Mouse (Mus musculus) liver, embryonic 14.5 days (tissue): ENCODE measurements around the gene Sirt4. TPM values are rescaled to one million over a fixed set of nuclear protein-coding genes. Genes with fewer than 3 reads are reported as not detected.

ENCODE experiments used
- ATAC-seq: fragments of 200-750 bp; cut with Nextera tagmentation; 2 replicates; pipeline ENCODE4 v1.8.0; 2017; ENCODE audit warnings: moderate number of reproducible peaks, mild to moderate bottlenecking, moderate library complexity; ENCODE audit not compliant: insufficient read depth
- DNase-seq, 3 experiments: peaks; one replicate each; pipeline ENCODE4 v3.0.0-alpha.2; 2012 to 2013; ENCODE audit warnings: low read depth in 3 of 3, low spot score in 3 of 3
- H3K27ac ChIP-seq: fragments of 300-500 bp; sonication (generic); 2 replicates; pipeline ENCODE4 v1.5.1; 2014; ENCODE audit warnings: moderate library complexity, mild to moderate bottlenecking, control low read depth, inconsistent platforms
- H3K27me3 ChIP-seq: fragments of 300-500 bp; sonication (generic); 2 replicates; pipeline ENCODE4 v1.6.1; 2014; ENCODE audit warnings: mild to moderate bottlenecking, low read length, moderate library complexity; ENCODE audit not compliant: control insufficient read depth, insufficient read depth
- H3K36me3 ChIP-seq: fragments of 300-500 bp; sonication (generic); replicated peaks from 2 replicates; pipeline ENCODE4 v1.6.1; 2014; ENCODE audit warnings: low read depth; ENCODE audit not compliant: control insufficient read depth, insufficient read depth
- H3K4me1 ChIP-seq, 2 experiments: fragments of 200-500 bp in 1 of 2; fragments of 300-500 bp in 1 of 2; sonication (generic) in 1 of 2; replicated peaks; 2 replicates each; pipeline ENCODE4 v1.6.1; 2012 to 2014; ENCODE audit warnings: antibody characterized with exemption in 1 of 2, inconsistent platforms in 1 of 2, low read length in 1 of 2; ENCODE audit not compliant: control insufficient read depth in 2 of 2, insufficient read depth in 2 of 2
- H3K4me2 ChIP-seq: fragments of 300-500 bp; sonication (generic); 2 replicates; pipeline ENCODE4 v1.6.1; 2014; ENCODE audit warnings: low read depth, mild to moderate bottlenecking, control low read depth, moderate library complexity
- H3K4me3 ChIP-seq, 2 experiments: fragments of 200-500 bp in 1 of 2; fragments of 300-500 bp in 1 of 2; sonication (generic) in 1 of 2; 2 replicates each; pipeline ENCODE4 v1.5.1; 2012 to 2014; ENCODE audit warnings: low read depth in 2 of 2, low read length in 2 of 2, mild to moderate bottlenecking in 2 of 2, control low read depth in 1 of 2, inconsistent platforms in 1 of 2, moderate library complexity in 1 of 2; ENCODE audit not compliant: insufficient read depth in 1 of 2
- H3K9ac ChIP-seq: fragments of 300-500 bp; sonication (generic); replicated peaks from 2 replicates; pipeline ENCODE4 v1.6.1; 2014; ENCODE audit warnings: mild to moderate bottlenecking, control low read depth, moderate library complexity
- H3K9me3 ChIP-seq: fragments of 300-500 bp; sonication (generic); 2 replicates; pipeline ENCODE4 v1.6.1; 2016; ENCODE audit warnings: low read length, mixed read lengths; ENCODE audit not compliant: control insufficient read depth
- CTCF ChIP-seq: IDR thresholded peaks from 2 replicates; pipeline ENCODE4 v1.5.1; 2016; ENCODE audit warnings: antibody characterized with exemption, low read depth, control low read depth
- EP300 ChIP-seq: IDR thresholded peaks from 2 replicates; pipeline ENCODE4 v1.6.1; 2016; ENCODE audit warnings: antibody characterized with exemption, low read depth
- WGBS: fragments of 180-500 bp; shearing (Covaris S2); extraction: QIAGEN DNeasy Blood & Tissue Kit; methylation state at CpG from one replicate; pipeline ENCODE4 v1.1.7; 2014; ENCODE audit not compliant: insufficient replicate concordance; 5-methylcytosine and 5-hydroxymethylcytosine counted together
- polyA plus RNA-seq, 2 experiments: library from polyadenylated mRNA; depleted of rRNA in 1 of 2; stranded (reverse) in 1 of 2; unstranded in 1 of 2; fragments of >200 nt; fragmentation: Nextera tagmentation in 1 of 2; extraction: Ambion mirVana in 1 of 2; gene quantifications; 2 replicates each; pipeline versions ENCODE4 v1.2.1 to v1.2.3; 2012 to 2014

Sirt4 gene
- polyA plus RNA-seq, 2 experiments: 3.9 to 8.4 TPM

DNA sequence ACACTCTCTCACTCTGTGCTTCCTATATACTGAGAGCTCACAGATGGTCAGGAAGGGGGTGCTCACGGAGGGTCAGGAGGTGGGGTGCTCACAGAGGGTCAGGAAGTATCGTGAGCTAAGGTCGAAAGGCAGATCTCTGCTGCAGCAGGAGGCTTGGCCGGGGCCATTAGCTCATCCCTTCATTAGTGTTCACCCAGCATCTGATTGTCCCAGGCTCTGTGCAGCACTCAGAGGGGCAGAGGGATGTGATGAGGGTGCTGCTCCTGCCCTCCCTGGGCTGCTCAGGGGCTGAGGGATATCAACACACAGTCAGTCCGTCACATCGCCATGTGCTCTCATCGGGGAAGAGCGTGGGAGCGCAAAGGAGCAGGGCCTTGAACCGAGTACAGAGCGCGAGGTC is 39.9 kb upstream of the Sirt4 start:
- no peak for DNase-seq
- no peaks in the 10 kb centered on the region for H3K36me3 ChIP-seq
- H3K4me1 ChIP-seq: peaks cover 8 to 42% of the 10 kb centered on the region in 2 experiments; a peak in 3 of 4 replicates
- no peak overlapping the region for H3K27ac ChIP-seq
- H3K9ac ChIP-seq: no peak overlapping the region
- WGBS: 50% methylated on average over 12 of the region's 12 CpGs
- no peak for ATAC-seq
- TF ChIP-seq CTCF (no peak), EP300 (no peak)
- H3K27me3 ChIP-seq: no peaks in the 10 kb centered on the region
- no peaks in the 10 kb centered on the region for H3K9me3 ChIP-seq
- H3K4me2 ChIP-seq: no peak overlapping the region
- no peak overlapping the region for H3K4me3 ChIP-seq

DNA sequence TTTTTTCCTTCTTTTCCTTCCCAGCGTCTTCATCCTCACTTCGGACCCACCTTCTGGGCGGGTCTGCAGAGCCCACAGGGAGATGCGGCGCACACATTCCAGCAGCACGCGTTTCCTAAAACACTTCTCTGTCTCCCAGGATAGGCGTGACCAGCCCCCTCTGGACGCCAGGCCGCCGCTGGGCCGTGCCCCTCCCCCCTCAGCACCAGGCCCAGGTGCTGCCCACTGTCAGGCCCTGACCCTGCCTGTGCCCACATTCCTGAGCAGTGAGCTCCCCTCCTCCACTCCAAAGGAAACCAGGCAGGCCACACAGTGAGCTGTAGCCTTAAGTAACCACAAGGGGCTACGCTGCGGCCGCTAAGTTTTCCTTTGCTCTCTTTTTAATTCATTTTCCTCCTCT is 39.4 kb upstream of the Sirt4 start:
- Histone ChIP-seq H3K36me3 (no peaks in the 10 kb centered on the region), H3K4me2 (no peak overlapping the region), H3K9me3 (no peaks in the 10 kb centered on the region), H3K4me1 (peaks cover 8 to 39% of the 10 kb centered on the region in 2 experiments; a peak in 3 of 4 replicates), H3K9ac (no peak overlapping the region), H3K27me3 (no peaks in the 10 kb centered on the region), H3K4me3 (no peak overlapping the region), H3K27ac (no peak overlapping the region)
- DNase-seq: no peak
- TF ChIP-seq EP300: no peak
- no peak; the same call in 1 of the 2 replicates for TF ChIP-seq CTCF
- 38% methylated on average over 15 of the region's 15 CpGs for WGBS
- no peak for ATAC-seq

DNA sequence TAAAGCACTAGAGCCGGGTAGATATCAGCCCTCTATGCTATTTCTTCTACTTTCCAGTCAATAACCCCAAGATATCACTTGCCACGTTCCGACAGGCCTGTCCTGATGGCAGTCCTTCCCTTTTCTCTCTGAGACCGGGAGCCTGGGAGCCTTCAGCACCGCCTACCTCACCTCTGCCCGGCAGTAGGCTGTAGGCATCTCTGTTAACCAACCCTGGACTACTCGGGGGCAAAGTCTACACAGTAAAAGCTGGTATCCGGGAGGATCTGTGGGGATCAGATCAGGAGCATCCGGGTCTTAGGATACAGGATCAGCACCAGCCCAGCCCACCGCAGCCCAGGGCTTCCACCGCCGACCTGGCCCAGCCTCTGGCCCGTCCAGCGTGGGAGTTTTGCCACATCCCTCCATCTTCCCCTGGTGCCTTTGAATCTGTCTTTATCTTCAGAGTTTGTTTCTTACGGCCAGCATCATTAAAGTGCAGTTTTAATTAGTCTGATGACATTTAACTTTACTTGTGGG is 38.5 kb upstream of the Sirt4 start:
- no peak for TF ChIP-seq CTCF
- no peak for TF ChIP-seq EP300
- DNase-seq (no peak), ATAC-seq (no peak)
- no peak overlapping the region for H3K4me3 ChIP-seq
- H3K4me1 ChIP-seq: peaks cover 8 to 36% of the 10 kb centered on the region in 2 experiments; a peak in 3 of 4 replicates
- no peak overlapping the region for H3K9ac ChIP-seq
- WGBS: 54% methylated on average over 15 of the region's 15 CpGs
- H3K27me3 ChIP-seq: no peaks in the 10 kb centered on the region
- H3K4me2 ChIP-seq: no peak overlapping the region
- H3K36me3 ChIP-seq: no peaks in the 10 kb centered on the region
- H3K9me3 ChIP-seq: no peaks in the 10 kb centered on the region
- H3K27ac ChIP-seq: no peak overlapping the region

DNA sequence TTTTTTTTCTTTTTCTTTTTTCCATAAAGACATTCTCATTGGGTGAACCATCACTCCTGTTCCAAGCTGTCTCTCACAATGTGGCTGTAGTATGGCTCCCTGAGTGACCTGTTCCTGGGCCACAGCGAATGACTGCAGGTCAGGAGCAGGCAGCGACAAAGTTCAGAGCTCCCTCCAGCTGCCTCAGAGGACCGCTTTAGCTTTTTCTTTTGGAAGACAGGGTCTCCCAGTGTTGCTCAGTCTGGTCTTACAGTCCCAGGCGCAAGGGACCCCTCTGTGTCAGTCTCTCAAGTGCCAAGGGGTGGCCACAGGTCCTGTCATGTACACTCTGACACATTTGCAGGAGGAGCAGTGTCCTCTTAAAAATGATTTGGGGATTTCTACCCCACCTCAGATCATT is 38.0 kb upstream of the Sirt4 start:
- Histone ChIP-seq H3K4me3 (no peak overlapping the region), H3K9ac (no peak overlapping the region), H3K4me2 (peak overlapping the region; percentile 67), H3K27me3 (no peaks in the 10 kb centered on the region), H3K36me3 (no peaks in the 10 kb centered on the region), H3K4me1 (peaks cover 8 to 36% of the 10 kb centered on the region in 2 experiments; a peak in 3 of 4 replicates), H3K27ac (no peak overlapping the region), H3K9me3 (no peaks in the 10 kb centered on the region)
- TF ChIP-seq CTCF: no peak
- TF ChIP-seq EP300: no peak
- ATAC-seq (no peak), DNase-seq (no peak)
- 76% methylated on average over 4 of the region's 4 CpGs for WGBS

DNA sequence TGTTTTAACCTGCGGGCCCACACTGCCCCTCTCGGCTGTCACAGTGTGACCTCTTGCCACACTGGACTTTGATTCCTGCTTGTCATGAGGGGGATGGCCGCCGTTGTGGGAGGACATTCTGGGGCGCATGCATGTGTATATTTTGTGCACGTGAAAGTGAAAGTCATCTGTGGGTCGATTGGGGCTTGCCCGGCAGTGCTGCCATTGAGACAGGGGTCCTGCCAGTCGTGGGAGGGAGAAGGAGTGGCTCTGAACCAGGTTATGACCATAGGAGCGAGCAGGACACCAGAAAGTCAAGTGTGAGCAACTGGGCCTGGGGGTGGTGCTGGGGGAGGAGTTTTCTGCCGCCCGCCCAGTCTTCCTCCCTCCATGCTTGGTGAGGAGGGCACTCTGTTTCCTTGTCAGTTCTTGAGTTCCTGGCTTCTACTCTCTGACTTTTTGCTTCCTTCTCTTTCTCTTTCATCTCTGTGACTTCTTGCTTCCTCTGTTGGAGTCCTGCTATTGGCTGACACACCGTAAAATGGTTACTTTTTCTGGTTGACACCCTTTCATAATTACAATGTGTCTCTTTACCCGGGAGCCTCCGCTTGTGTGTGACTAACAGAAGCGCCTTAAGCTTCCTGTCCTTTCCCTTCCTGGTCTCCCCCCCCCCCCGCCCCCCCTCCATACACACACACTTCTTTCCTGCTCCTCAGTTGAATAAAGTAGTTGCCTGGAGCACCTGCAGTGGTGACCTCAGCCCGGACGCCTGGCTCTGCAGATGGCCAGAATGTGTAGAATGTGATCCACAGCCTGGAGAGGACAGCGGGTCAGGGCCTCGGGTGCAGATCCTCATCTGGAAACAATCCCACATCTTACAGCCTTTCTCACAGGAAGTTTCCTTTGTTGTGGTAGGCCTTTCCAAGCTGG is 37.3 kb upstream of the Sirt4 start:
- Histone ChIP-seq H3K27me3 (no peaks in the 10 kb centered on the region), H3K9me3 (no peaks in the 10 kb centered on the region), H3K4me1 (peaks cover 8 to 36% of the 10 kb centered on the region in 2 experiments; a peak in 3 of 4 replicates), H3K9ac (peak overlapping the region; percentile 48), H3K27ac (peak overlapping the region; percentile 18), H3K4me3 (peak overlapping the region; percentile 38 to 48), H3K36me3 (no peaks in the 10 kb centered on the region), H3K4me2 (peak overlapping the region; percentile 67)
- no peak for DNase-seq
- ATAC-seq: peak; percentile 64
- 21% methylated on average over 21 of the region's 21 CpGs for WGBS
- TF ChIP-seq EP300 (no peak), CTCF (no peak)
